In the genomic region with DNA sequence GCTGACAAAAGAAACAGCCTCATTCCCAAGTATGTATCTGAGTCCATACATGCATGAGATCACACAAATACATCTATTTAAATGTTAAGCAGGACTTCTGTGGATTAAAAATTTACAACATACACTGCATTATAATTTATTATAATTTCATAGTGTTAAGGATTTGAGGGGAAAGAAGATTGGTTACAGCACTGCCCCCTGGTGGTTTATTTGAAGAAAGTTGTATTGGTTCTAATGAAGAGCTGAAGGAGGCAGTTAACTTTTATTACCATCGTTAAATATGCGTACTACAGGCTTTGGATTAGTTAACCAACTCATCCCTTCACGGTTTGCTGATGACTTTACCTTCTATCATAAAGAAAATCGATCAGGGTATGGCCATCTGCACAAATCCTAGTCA, we compare ENCODE assay signal across 8 mouse cellular contexts. TPM values are rescaled to one million over a fixed set of nuclear protein-coding genes. Genes with fewer than 3 reads are reported as not detected.
DNase-seq lines count a peak whose midpoint lies in the region; ATAC-seq and TF ChIP-seq lines count a peak whose summit lies in the region.

No protein-coding gene starts in this region.

- no peaks in the 10 kb centered on the region for H3K9me3 ChIP-seq in intestine, postnatal 0 days (ENCODE audit: control insufficient read depth)
- no peaks in the 10 kb centered on the region for H3K9me3 ChIP-seq in intestine, embryonic 15.5 days
- no peaks in the 10 kb centered on the region for H3K9me3 ChIP-seq in embryonic facial prominence, embryonic 14.5 days (ENCODE audit: control insufficient read depth, low read length)
- no peaks in the 10 kb centered on the region for H3K9me3 ChIP-seq in neural tube, embryonic 15.5 days (replicated peaks)

- no peaks in the 10 kb centered on the region for H3K27me3 ChIP-seq in intestine, postnatal 0 days (replicated peaks; ENCODE audit: control insufficient read depth, insufficient read depth, low read length)
- H3K27me3 ChIP-seq in intestine, embryonic 15.5 days (replicated peaks), result no peaks in the 10 kb centered on the region
- H3K27me3 ChIP-seq in embryonic facial prominence, embryonic 14.5 days (replicated peaks; ENCODE audit: control insufficient read depth, insufficient read depth, low read length), result no peaks in the 10 kb centered on the region
- no peaks in the 10 kb centered on the region for H3K27me3 ChIP-seq in neural tube, embryonic 15.5 days (replicated peaks)

- TF ChIP-seq CTCF in intestine, postnatal 0 days (IDR thresholded peaks at IDR 0.05; ENCODE audit: low read depth), result peak; percentile 72

- no peak overlapping the region for H3K9ac ChIP-seq in intestine, postnatal 0 days (ENCODE audit: low read depth, low read length)
- H3K9ac ChIP-seq in intestine, embryonic 15.5 days, result no peak overlapping the region
- H3K9ac ChIP-seq in embryonic facial prominence, embryonic 14.5 days (ENCODE audit: low read depth, low read length), result no peak overlapping the region
- H3K9ac ChIP-seq in neural tube, embryonic 15.5 days (replicated peaks), result no peak overlapping the region

- H3K4me3 ChIP-seq in intestine, postnatal 0 days (ENCODE audit: low read depth, low read length), result no peak overlapping the region
- H3K4me3 ChIP-seq in intestine, embryonic 15.5 days (replicated peaks), result no peak overlapping the region
- no peak overlapping the region for H3K4me3 ChIP-seq in embryonic facial prominence, embryonic 14.5 days (ENCODE audit: low read depth, low read length)
- H3K4me3 ChIP-seq in neural tube, embryonic 15.5 days (replicated peaks), result no peak overlapping the region

- H3K27ac ChIP-seq in intestine, postnatal 0 days (ENCODE audit: low read depth, low read length), result no peak overlapping the region
- H3K27ac ChIP-seq in intestine, embryonic 15.5 days, result no peak overlapping the region
- no peak overlapping the region for H3K27ac ChIP-seq in embryonic facial prominence, embryonic 14.5 days (replicated peaks; ENCODE audit: low read depth, low read length)
- no peak overlapping the region for H3K27ac ChIP-seq in neural tube, embryonic 15.5 days (replicated peaks)

- H3K4me1 ChIP-seq in intestine, postnatal 0 days (replicated peaks; ENCODE audit: control insufficient read depth, insufficient read depth, low read length), result no peaks in the 10 kb centered on the region
- peaks cover 7% of the 10 kb centered on the region for H3K4me1 ChIP-seq in intestine, embryonic 15.5 days (replicated peaks)
- peaks cover 4% of the 10 kb centered on the region; the same call in 1 of the 2 replicates for H3K4me1 ChIP-seq in embryonic facial prominence, embryonic 14.5 days (ENCODE audit: control insufficient read depth, insufficient read depth, low read length)
- peaks cover 20% of the 10 kb centered on the region for H3K4me1 ChIP-seq in neural tube, embryonic 15.5 days

- WGBS in intestine, postnatal 0 days, result 11% methylated on average over 4 of the region's 4 CpGs
- WGBS in intestine, embryonic 15.5 days, result 16% methylated on average over 4 of the region's 4 CpGs
- 17% methylated on average over 4 of the region's 4 CpGs for WGBS in embryonic facial prominence, embryonic 14.5 days
- WGBS in neural tube, embryonic 15.5 days, result 3% methylated on average over 4 of the region's 4 CpGs

- no peaks in the 10 kb centered on the region for H3K36me3 ChIP-seq in intestine, postnatal 0 days (ENCODE audit: control insufficient read depth, insufficient read depth)
- H3K36me3 ChIP-seq in intestine, embryonic 15.5 days, result no peaks in the 10 kb centered on the region
- H3K36me3 ChIP-seq in embryonic facial prominence, embryonic 14.5 days (ENCODE audit: control insufficient read depth, insufficient read depth, low read length), result no peaks in the 10 kb centered on the region
- no peaks in the 10 kb centered on the region for H3K36me3 ChIP-seq in neural tube, embryonic 15.5 days

- no peak overlapping the region for H3K4me2 ChIP-seq in intestine, postnatal 0 days (replicated peaks; ENCODE audit: low read depth)
- no peak overlapping the region for H3K4me2 ChIP-seq in intestine, embryonic 15.5 days (replicated peaks)
- no peak overlapping the region for H3K4me2 ChIP-seq in embryonic facial prominence, embryonic 14.5 days (ENCODE audit: low read depth, low read length)
- no peak overlapping the region for H3K4me2 ChIP-seq in neural tube, embryonic 15.5 days

- DNase-seq in CD4-positive, CD25-positive, alpha-beta regulatory T cell, adult 2 months (ENCODE audit: low read depth, low spot score), result peak; percentile 75
- peak; percentile 47 for DNase-seq in CD4-positive helper T cell, adult 2 months (ENCODE audit: low read depth, low spot score)
- peak; percentile 45 for DNase-seq in embryonic facial prominence, embryonic 14.5 days (ENCODE audit: low spot score)

- no peak for ATAC-seq in CD4-positive, CD25-positive, alpha-beta regulatory T cell, adult 4 months
- no peak for ATAC-seq in intestine, postnatal 0 days
- no peak for ATAC-seq in intestine, embryonic 15.5 days
- no peak for ATAC-seq in embryonic facial prominence, embryonic 14.5 days (ENCODE audit: low read depth)
- ATAC-seq in neural tube, embryonic 15.5 days (ENCODE audit: low FRiP score), result no peak
- no peak for ATAC-seq in granulocyte monocyte progenitor cell, adult 5-6 weeks (replicated peaks; ENCODE audit: poor library complexity, severe bottlenecking)

RNA-seq across cellular contexts. Expression of a gene that starts 3.9 kb away (rescaled TPM):
- polyA plus RNA-seq in CD4-positive, CD25-positive, alpha-beta regulatory T cell, adult 4 months (2017; shearing (Covaris generic)), result not detected
- 5.5 TPM in 2 replicates for polyA plus RNA-seq in intestine, postnatal 0 days (2015; fragmentation: Nextera tagmentation; extraction: Ambion mirVana)
- 7.7 and 8.0 TPM in 2 replicates for polyA plus RNA-seq in intestine, embryonic 15.5 days (2015; fragmentation: Nextera tagmentation; extraction: Ambion mirVana)
- 6.5 and 7.6 TPM in 2 replicates for polyA plus RNA-seq in embryonic facial prominence, embryonic 14.5 days (2014; fragmentation: Nextera tagmentation; extraction: Ambion mirVana)
- 12.7 and 15.2 TPM in 2 replicates for polyA plus RNA-seq in neural tube, embryonic 15.5 days (2015; fragmentation: Nextera tagmentation; extraction: Ambion mirVana)
- total RNA-seq in granulocyte monocyte progenitor cell, adult 5-6 weeks (2014; fragmentation: Nextera tagmentation), result 14.1 and 18.9 TPM in 2 replicates
- 14.3 and 16.4 TPM in 2 replicates for total RNA-seq in granulocyte monocyte progenitor cell, adult 5-6 weeks (2017)
